Mouse (Mus musculus): ENCODE data around the gene Mprip. TPM values are rescaled to one million over a fixed set of nuclear protein-coding genes. Genes with fewer than 3 reads are reported as not detected.
A peak's percentile ranks its signal among the peaks of the same experiment; 100 is the strongest.

Gene Mprip
- polyA plus RNA-seq, 1 experiment from 2014 or later = 51.1 TPM

DNA sequence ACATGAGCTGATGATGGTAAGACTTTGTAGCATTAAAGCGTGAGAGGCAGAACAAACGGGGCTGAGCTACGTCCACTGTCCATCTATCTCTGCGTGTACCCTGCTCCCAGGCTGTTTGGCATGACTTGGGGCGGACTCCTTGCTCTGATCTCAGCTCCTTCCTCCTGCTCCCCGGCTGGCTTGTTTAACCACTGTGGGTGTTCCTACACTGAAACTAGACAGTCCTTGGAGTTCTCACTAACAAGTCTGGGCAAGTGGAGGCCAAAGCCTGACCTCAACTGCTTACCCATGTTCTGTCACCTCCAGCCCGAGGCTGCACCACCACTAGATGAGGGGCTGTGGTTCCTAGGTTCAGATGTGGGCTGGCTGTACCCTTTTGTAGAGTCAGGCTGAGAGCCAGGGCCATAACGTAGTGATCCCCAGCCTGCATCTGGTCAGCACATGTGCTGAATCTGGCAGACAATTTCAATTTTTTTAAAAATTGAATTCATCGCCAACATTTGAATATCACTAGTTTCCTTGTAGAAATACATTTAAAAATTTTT, 25.8 kb upstream of the Mprip start:
- H3K36me3 ChIP-seq (ENCODE audit: control insufficient read depth, insufficient read depth, low read length) = no peaks in the 10 kb centered on the region
- peak; percentile 32 for DNase-seq (ENCODE audit: low spot score)
- peak; percentile 20; the same call in 1 of the 2 replicates for ATAC-seq (ENCODE audit: low FRiP score, low TSS enrichment)

DNA sequence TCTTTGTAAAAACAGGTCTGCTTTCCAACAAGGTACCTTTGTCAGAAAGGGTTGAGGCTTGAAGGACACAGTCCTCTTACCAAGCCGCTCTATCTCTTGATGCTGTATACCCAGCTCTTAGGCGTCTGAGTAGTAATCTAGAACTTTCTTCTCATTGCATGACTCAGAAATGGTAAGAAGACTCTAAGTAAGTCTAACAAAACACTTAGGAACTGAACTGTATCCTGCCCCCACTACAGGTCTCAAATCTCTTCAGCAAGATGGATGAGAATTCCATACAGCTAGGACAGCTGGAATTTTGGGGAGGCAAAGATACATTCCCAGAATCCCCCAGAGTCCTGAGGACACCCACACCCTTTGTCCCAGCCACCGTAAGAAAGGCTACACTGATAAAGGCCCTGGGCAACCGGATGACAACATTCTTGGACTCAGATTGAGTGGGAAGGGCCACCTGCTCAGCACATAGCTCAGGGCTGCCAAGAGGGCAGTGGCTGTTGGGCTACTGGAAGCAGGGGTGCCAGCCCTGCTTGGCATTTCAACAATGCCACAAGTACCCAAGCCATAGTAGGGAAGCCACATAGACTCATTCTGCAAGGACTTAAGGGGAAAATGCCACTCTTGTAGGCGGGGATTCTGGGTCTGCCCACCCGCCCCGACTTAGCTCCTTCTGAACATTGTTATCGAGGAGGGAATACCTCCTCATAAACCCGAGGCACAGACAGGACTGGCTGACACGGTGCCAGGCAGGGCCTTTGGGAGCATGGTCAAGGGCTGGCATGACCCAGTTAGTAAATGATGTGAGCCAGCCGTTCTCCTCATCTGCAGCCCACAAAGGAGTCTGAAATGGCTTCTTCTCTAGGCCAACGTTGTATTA, 25.0 kb upstream of the Mprip start:
- no peak overlapping the region for H3K9ac ChIP-seq (ENCODE audit: low read length)
- TF ChIP-seq CTCF (IDR thresholded peaks at IDR 0.05; ENCODE audit: low read depth) = no peak
- TF ChIP-seq EP300 (optimal IDR thresholded peaks at IDR 0.05) = no peak
- ATAC-seq (ENCODE audit: low FRiP score, low TSS enrichment) (peak; percentile 41), DNase-seq (ENCODE audit: low spot score) (peak; percentile 44)
- H3K27me3 ChIP-seq (ENCODE audit: control insufficient read depth, insufficient read depth, low read length) = no peaks in the 10 kb centered on the region
- no peak overlapping the region for H3K4me2 ChIP-seq (replicated peaks; ENCODE audit: low read depth)
- 64% methylated on average over 12 of the region's 12 CpGs for WGBS
- no peak overlapping the region for H3K4me3 ChIP-seq (ENCODE audit: low read depth, low read length)
- H3K9me3 ChIP-seq (ENCODE audit: control insufficient read depth, low read length) = no peaks in the 10 kb centered on the region
- no peaks in the 10 kb centered on the region for H3K36me3 ChIP-seq (ENCODE audit: control insufficient read depth, insufficient read depth, low read length)
- H3K4me1 ChIP-seq (replicated peaks; ENCODE audit: control insufficient read depth, insufficient read depth) = no peaks in the 10 kb centered on the region
- H3K27ac ChIP-seq (replicated peaks) = peak overlapping the region; percentile 85

More for the DNA sequence above, 25.8 kb upstream of the Mprip start:
- H3K9ac ChIP-seq (ENCODE audit: low read length) = no peak overlapping the region
- no peak overlapping the region for H3K4me2 ChIP-seq (replicated peaks; ENCODE audit: low read depth)
- TF ChIP-seq CTCF (IDR thresholded peaks at IDR 0.05; ENCODE audit: low read depth) (no peak), EP300 (optimal IDR thresholded peaks at IDR 0.05) (no peak)
- no peaks in the 10 kb centered on the region for H3K27me3 ChIP-seq (ENCODE audit: control insufficient read depth, insufficient read depth, low read length)
- H3K27ac ChIP-seq (replicated peaks) = peak overlapping the region; percentile 85
- H3K4me3 ChIP-seq (ENCODE audit: low read depth, low read length) = no peak overlapping the region
- WGBS = 46% methylated on average over 9 of the region's 9 CpGs
- no peaks in the 10 kb centered on the region for H3K9me3 ChIP-seq (ENCODE audit: control insufficient read depth, low read length)
- no peaks in the 10 kb centered on the region for H3K4me1 ChIP-seq (replicated peaks; ENCODE audit: control insufficient read depth, insufficient read depth)

DNA sequence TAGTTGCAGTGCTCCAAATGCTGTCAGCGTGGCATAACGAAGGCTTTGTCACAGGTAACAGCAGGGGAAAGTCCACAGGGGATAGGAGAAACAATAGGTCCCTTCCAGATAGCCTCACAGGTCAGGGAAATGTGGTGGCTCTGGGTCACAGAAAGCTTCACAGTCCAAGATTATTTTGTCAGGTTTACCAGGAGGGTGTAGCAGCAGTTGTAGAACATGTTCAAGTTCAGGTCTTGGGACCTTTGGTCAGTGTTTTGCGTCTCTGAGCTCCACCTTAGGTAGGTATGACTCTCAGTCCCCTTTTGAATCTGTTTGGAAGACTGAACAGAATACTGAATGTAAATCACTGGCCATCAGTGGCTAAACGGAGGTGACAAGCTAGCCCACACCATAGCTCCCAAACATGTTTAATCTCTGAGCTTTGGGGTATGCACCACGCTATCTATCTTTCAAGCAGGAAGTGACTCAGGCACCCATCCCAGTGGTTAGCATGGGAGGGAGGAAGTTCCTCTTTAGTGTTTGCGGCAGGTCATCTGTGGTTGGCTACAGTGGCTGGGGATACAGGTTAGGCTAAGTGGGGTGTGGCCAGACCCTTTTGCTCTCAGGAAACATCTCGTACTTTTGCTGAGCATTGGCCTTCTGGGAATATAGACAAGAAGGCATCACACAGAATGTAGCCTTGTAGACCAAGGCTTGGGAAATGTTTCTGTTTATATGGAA, 24.2 kb upstream of the Mprip start:
- Histone ChIP-seq H3K4me1 (replicated peaks; ENCODE audit: control insufficient read depth, insufficient read depth) (no peaks in the 10 kb centered on the region), H3K9ac (ENCODE audit: low read length) (no peak overlapping the region), H3K27me3 (ENCODE audit: control insufficient read depth, insufficient read depth, low read length) (no peaks in the 10 kb centered on the region), H3K9me3 (ENCODE audit: control insufficient read depth, low read length) (no peaks in the 10 kb centered on the region), H3K4me3 (ENCODE audit: low read depth, low read length) (no peak overlapping the region), H3K27ac (replicated peaks) (peak overlapping the region; percentile 85), H3K36me3 (ENCODE audit: control insufficient read depth, insufficient read depth, low read length) (no peaks in the 10 kb centered on the region), H3K4me2 (replicated peaks; ENCODE audit: low read depth) (no peak overlapping the region)
- ATAC-seq (ENCODE audit: low FRiP score, low TSS enrichment) (peak; percentile 72), DNase-seq (ENCODE audit: low spot score) (peak; percentile 46)
- WGBS = 48% methylated on average over 7 of the region's 7 CpGs
- TF ChIP-seq EP300 (optimal IDR thresholded peaks at IDR 0.05) = no peak
- TF ChIP-seq CTCF (IDR thresholded peaks at IDR 0.05; ENCODE audit: low read depth) = no peak

DNA sequence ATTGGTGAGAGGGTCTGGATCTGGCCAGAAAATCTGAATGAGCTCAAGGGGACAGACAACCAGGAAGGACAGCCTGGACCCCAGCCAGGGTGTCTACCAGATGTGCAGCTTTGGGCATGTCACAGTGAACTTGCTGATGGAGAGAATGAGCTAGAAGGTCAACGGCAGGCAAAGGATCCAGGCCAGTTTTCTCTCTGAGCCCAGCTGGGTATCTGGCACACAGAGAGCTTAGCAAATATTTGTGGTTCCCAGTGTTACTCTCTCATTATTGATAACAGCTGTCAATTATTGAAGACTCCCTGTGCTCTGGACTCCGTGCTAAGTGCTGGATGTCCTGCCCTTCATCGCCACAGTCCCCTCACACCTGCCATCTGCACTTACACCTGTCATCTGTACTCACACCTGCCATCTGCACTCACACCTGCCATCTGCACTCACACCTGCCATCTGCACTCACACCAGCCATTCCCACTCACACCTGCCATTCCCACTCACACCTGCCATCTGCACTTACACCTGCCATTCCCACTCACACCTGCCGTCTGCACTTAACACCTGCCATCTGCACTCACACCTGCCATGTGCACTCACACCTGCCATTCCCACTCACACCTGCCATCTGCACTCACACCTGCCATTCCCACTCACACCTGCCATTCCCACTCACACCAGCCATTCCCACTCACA, 21.0 kb upstream of the Mprip start:
- H3K4me1 ChIP-seq (replicated peaks; ENCODE audit: control insufficient read depth, insufficient read depth) = no peaks in the 10 kb centered on the region
- DNase-seq (ENCODE audit: low spot score) = peak; percentile 47
- H3K27ac ChIP-seq (replicated peaks) = no peak overlapping the region; the same call in 1 of the 2 replicates
- TF ChIP-seq EP300 (optimal IDR thresholded peaks at IDR 0.05) (no peak), CTCF (IDR thresholded peaks at IDR 0.05; ENCODE audit: low read depth) (no peak)
- no peak overlapping the region for H3K4me3 ChIP-seq (ENCODE audit: low read depth, low read length)
- H3K4me2 ChIP-seq (replicated peaks; ENCODE audit: low read depth) = no peak overlapping the region
- WGBS = 50% methylated on average over 4 of the region's 4 CpGs
- no peak for ATAC-seq (ENCODE audit: low FRiP score, low TSS enrichment)
- no peaks in the 10 kb centered on the region for H3K36me3 ChIP-seq (ENCODE audit: control insufficient read depth, insufficient read depth, low read length)
- no peak overlapping the region for H3K9ac ChIP-seq (ENCODE audit: low read length)
- no peaks in the 10 kb centered on the region for H3K9me3 ChIP-seq (ENCODE audit: control insufficient read depth, low read length)
- no peaks in the 10 kb centered on the region for H3K27me3 ChIP-seq (ENCODE audit: control insufficient read depth, insufficient read depth, low read length)

DNA sequence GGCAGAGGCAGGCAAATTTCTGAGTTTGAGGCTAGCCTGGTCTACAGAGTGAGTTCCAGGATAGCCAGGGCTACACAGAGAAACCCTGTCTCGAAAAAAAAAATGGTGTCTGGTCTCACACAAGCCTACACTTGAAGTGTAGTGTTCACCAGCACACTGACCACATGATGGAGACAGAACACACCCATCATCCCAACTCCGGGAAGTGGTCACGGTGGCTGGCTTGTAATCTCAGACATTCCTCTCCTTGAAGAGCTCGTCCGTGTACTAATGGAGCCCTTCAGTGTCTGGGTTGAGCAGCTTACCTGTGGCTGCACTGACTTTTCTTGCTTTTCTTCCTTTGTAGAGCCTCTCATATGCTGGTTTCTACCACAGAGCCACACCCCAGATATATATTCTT, 19.9 kb upstream of the Mprip start:
- peak; percentile 50 for TF ChIP-seq CTCF (IDR thresholded peaks at IDR 0.05; ENCODE audit: low read depth)
- TF ChIP-seq EP300 (optimal IDR thresholded peaks at IDR 0.05) = no peak
- H3K4me1 ChIP-seq (replicated peaks; ENCODE audit: control insufficient read depth, insufficient read depth) = no peaks in the 10 kb centered on the region
- no peaks in the 10 kb centered on the region for H3K27me3 ChIP-seq (ENCODE audit: control insufficient read depth, insufficient read depth, low read length)
- H3K4me2 ChIP-seq (replicated peaks; ENCODE audit: low read depth) = no peak overlapping the region
- H3K9me3 ChIP-seq (ENCODE audit: control insufficient read depth, low read length) = no peaks in the 10 kb centered on the region
- H3K27ac ChIP-seq (replicated peaks) = no peak overlapping the region; the same call in 1 of the 2 replicates
- no peak overlapping the region for H3K4me3 ChIP-seq (ENCODE audit: low read depth, low read length)
- 61% methylated on average over 5 of the region's 5 CpGs for WGBS
- no peaks in the 10 kb centered on the region for H3K36me3 ChIP-seq (ENCODE audit: control insufficient read depth, insufficient read depth, low read length)
- ATAC-seq (ENCODE audit: low FRiP score, low TSS enrichment) = no peak
- DNase-seq (ENCODE audit: low spot score) = no peak
- H3K9ac ChIP-seq (ENCODE audit: low read length) = no peak overlapping the region

Measured in stomach, postnatal 0 days (tissue).